Mouse (Mus musculus) kidney, adult 18-20 months (tissue): ENCODE measurements around the gene Ctnna3.
"Not testable (repeated sequence)": the region's sequence is repeated elsewhere in the genome, so short reads cannot be mapped to it uniquely, and the experiment has no call there.

Experiments
- DNase-seq: peaks from one replicate; pipeline ENCODE4 v3.0.0; 2021

Gene Ctnna3

GRCm38 (mm10) chr10:64086567-64087391, 656.9 kb downstream of the Ctnna3 start:
- no peak for DNase-seq

DNA sequence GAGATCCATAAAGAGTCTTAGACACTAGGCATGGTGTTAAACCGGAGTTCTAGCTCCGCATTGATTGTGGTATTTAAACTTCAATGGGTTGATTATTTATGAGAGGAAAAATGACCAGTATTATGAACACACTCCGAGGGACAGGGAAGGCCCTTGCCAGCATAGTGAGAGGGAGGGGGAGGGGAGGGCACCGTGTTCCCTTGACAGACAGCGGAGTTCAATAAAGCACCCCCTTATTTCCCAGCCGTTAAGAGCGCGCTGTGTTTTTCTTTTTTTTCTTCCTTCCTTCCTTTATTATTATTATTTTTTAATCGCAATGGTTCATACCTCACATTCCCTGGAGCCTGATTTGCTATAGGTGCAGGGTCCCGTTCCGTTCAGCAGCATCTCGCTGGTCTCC, 657.6 kb downstream of the Ctnna3 start:
- no peak for DNase-seq

DNA sequence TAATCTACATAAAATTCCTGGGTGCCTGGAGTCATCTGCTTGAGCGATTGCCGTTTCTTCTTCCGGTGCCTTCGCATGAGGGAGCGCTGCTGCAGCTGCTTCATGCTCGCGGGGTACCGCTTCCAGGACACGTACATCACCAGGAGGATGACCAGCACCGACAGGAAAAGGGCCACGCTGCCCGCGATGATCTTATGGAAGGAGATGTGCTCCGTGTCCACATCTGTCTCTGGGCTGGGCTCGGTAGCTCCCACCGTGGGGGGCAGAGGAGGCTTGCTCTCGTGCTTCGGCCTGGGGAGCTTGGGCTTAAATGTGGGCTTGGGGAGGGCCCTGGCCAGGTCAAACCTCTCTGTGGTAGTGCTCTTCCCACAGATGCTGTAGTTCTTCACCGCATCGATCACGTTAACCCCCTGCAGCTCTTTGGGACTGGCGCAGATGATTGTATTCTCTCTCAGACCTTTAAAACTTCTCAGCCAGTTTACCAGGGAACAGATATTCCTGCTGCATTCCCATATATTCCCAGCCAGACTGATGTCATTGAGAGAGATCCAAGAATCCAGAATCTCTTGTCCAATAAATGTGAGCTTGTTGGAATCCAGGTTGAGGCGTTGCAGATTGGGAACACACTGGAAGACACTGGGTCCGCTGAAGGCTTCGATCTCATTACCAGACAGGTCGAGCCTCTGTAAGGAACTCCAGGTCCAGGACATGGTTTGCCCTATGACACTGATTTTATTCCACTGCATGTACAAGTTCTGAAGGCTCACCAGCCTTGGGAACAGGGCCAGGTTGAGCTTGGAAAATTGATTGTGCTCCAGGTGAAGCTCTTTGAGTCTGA, 658.3 kb downstream of the Ctnna3 start:
- DNase-seq = no peak

GRCm38 (mm10) chr10:64088774-64089460, 659.0 kb downstream of the Ctnna3 start:
- DNase-seq = no peak

DNA sequence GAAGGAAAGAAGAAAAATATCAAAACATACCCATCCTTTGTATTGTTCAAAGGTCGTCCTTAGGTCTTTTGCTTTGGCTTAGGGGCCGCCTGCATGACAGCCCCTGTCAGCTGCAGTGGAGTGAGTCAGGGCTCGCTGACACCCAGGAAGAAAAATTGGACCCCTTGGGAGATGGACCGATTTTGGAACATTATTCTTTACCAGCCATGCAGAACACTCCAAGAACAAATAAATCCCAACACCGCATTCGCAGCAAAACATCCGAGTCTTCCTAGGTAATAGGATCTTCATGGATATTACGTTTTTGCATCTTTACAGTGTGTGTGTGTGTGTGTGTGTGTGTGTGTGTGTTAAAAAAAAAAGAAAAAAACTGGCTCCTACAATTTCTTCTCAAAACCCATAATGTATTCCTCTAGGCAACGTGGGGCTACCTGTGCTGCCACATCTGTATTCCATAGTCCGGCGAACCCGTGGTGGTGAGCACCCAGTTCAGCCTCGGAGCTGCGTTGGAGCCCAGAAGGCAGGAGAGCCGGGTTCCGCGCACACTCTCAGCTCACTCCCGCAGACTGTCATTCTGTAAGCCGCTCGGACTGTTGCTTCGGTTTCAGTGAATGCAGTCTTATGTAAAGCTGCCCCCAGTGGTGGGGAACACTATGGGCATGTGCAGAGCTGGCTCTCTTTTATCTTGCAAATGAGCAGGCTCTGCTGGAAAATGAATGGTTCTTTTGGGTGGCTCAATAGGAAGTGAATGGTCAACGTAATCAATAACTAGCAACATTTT, 660.0 kb downstream of the Ctnna3 start, which contains the start of gene Lrrtm3:
Lrrtm3 (minus strand) TSS at position 598 of the 781 bp plus-strand sequence.
- peak; percentile 16 for DNase-seq

DNA sequence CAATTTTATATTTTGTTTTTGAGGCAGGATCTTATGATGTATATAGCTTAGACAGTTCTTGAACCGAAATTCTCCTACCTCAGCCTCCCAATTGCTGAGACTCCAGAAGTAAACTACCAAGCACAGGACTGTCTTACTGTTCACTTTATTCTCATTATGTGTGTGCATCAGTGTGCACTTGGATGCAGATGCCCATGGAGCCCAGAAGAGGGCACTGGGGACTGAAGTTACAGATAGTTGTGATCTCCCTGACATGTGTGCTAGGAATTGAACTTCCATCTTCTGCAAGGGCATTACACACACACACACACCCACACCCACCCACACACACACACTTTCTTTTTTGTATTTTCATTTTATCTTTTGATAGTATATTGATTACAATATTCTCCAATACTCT, 666.6 kb downstream of the Ctnna3 start:
- no peak for DNase-seq

DNA sequence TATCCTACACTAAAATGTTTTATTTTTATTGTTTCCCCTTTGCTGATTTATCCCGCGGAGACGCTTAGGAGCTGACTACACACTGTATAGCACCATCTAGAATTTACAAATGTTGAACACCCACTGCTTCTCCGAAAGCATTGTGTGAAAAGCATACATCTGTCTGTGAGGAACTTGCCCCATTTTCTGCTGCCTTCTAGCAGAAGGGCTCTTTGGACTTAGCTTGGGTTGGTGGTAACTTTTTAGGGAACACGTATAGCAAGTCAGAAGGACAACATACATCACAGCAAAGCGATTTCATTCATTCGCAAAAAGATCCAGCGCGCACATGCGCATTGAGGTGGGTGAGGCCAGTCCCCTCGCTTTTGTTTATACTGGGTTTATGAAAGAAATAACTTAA, 685.3 kb downstream of the Ctnna3 start:
- no peak for DNase-seq

DNA sequence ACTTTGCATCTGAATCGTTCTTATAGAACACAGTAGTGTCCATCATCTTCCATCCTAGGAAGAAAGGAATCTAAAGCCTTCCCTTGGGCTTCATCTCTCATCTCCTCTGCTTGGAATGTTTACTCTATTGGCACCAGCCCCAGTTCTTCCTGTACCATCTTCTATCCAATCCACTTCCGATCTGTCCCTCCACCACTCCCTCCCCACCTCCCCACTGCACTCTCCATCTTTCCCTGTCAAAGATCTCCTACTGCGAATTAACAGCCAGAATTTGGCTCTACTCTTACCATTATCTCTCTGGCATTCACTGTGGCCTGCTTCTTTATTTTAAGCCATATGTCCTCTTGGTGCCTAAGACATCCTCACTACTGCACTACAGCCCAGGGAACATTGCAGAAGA, 688.9 kb downstream of the Ctnna3 start:
- no peak for DNase-seq

DNA sequence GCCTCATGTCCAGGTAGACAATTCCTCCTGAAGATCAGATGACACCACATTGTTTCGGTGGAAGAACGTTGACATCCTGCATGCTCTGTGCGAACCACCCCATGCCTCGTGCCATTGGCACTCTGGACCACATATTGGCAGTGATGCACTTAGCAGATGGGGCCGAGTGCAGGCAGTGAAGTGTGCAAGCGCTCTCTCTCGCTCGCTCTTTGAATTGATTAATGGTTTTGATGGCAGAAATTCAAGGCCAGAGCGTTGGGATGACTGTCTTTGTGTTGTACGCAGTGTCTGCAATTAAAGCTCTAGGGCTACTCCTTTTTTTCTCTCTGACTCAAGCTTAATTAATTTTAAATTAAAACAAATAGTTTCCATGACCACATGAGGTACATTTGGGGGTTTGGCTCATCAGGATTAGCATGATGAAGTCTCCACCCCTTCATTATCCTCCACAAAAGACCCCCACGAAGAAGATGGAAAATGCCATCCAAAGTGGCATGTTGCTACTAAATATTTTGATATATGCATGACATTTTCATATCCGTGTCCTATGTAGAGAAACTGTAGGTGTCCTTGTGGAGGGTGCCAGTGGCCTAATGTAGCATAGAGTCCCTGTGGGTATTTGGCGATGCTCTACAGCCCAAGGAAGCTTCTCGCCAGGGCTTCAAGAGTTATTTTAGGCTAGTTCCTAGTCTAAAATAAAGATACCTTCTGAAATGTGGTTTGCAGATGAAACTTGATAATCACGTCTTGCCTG, 700.7 kb downstream of the Ctnna3 start:
- DNase-seq = no peak

- DNase-seq = no peak
These were observed 703.6 kb downstream of the Ctnna3 start for GRCm38 (mm10) chr10:64133461-64133860.

- no peak for DNase-seq
These were observed 705.6 kb downstream of the Ctnna3 start for GRCm38 (mm10) chr10:64135481-64135880.

DNA sequence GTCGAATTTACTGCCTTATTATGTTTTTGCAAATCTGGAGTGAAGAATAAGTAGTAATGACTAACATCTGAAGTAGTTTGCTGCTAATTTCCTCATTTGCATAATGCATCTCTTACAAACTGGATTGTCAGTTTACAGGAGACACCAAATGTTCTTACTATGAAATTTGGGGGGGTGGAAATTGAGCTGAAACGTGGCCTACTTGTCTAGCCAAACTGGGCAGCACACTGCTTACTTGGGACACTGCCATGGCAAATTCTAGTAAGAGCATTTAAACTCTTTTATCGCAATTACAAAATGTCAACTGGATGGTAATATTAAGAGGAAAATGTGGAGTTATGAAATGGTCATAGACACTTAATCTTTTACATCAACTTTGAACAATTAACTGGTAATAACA, 716.6 kb downstream of the Ctnna3 start:
- no peak for DNase-seq

GRCm38 (mm10) chr10:64181696-64182095, 751.8 kb downstream of the Ctnna3 start:
- no peak for DNase-seq

GRCm38 (mm10) chr10:64182731-64183130, 752.8 kb downstream of the Ctnna3 start:
- no peak for DNase-seq

DNA sequence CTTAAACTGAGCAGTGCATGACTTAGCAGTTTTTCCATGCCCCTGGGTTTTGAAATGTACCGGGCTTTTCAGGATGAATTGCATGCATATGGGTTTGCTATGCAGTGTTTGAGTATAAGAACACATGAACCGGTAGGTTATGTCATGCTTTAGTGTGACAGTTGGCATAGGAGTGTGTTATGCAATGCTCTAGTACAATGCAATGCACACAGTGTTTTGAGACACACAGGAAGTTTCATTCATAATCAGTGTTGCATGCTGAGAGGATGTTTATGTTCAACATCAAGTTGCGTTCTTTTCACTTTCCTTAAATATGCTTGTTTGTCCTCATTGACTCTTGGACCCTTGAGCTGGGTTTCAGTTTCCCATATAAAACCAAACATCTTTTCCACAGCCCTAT, 758.1 kb downstream of the Ctnna3 start:
- no peak for DNase-seq

DNA sequence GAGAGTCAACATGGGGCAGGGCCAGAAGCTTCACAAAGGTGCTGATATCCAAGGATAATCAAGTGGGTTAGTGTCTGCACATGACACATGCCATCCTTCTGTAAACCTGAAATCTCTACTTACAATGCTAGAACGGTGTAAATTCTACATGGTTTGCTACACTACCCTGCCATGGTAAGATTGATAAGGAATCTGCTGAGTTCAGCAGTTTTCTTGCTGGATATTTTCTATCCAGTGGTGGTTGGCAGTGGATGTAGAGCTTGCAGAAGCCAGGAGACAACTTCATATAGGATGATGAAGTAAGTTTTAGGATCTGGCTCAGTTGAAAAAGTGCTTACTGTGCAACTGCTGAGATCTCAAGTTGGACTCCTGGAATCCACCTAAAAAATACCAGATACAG, 767.7 kb downstream of the Ctnna3 start:
- DNase-seq = no peak

GRCm38 (mm10) chr10:64215632-64216031, 785.7 kb downstream of the Ctnna3 start:
- no peak for DNase-seq

- DNase-seq = no peak
These were observed 793.1 kb downstream of the Ctnna3 start for GRCm38 (mm10) chr10:64223023-64223422.

GRCm38 (mm10) chr10:64224007-64224406, 794.1 kb downstream of the Ctnna3 start:
- DNase-seq = no peak

- no peak for DNase-seq
These were observed 794.5 kb downstream of the Ctnna3 start for GRCm38 (mm10) chr10:64224424-64224823.

- not testable (repeated sequence) for DNase-seq
These were observed 795.9 kb downstream of the Ctnna3 start for GRCm38 (mm10) chr10:64225826-64226225.

DNA sequence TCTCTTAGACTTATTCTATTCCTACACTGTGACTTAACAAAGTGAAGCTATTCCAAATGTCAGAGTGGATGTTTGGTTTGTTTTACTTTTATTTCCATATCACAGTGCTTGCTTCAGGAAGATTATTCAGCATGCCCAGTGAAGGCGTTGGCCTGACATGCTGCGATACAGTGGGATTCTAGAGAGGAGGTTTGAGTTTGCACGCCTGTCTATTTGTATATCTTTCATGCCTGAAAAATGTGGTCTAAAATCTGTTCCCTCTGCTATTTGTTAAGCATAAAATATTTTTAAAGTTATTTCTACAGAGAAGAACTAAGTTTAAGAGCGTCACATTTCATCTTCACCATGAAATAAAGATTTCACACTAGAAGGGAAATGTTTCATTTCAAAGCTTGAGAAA, 813.5 kb downstream of the Ctnna3 start:
- no peak for DNase-seq
